Mouse (Mus musculus): ENCODE data around the gene Tango6.

Tango6 gene

DNA sequence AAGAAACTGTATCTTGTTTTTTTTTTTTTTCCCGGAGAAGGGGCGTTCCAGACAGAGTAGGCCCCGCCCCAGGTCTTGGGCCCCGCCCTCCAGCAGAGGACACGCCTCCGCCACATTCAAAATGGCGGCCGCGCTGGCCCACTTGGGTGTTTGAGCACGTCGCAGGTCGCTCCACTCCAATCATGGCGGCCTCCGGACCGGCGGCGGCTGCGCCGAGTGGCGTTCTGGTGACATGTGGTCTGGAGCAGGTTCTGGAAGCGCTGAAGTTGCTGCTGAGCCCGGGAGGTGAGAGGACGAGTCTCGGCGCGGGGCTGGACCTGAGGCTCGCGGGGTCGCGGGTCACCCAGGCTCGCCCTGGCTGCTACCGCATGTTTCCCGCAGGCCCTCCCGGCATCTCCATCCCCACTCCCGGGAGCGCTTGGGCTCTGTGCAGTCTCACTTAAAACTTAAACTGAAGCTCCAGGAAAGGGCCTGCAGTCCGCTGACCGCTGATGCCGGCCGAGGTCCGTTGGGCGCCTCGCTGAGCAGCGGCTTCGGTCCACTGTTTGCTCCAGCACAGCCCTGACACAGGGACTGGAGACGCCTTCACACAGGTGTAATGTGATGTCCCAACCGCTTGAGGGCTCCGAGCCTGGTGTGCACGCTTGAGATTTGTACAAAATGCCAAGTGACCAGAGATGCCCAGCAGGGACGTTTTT, at the start of gene Tango6:
Gene Tango6, plus strand, starts transcription at position 98 of the 698 bp plus-strand sequence.
- peak; percentile 87 for DNase-seq (ENCODE audit: low spot score)

DNA sequence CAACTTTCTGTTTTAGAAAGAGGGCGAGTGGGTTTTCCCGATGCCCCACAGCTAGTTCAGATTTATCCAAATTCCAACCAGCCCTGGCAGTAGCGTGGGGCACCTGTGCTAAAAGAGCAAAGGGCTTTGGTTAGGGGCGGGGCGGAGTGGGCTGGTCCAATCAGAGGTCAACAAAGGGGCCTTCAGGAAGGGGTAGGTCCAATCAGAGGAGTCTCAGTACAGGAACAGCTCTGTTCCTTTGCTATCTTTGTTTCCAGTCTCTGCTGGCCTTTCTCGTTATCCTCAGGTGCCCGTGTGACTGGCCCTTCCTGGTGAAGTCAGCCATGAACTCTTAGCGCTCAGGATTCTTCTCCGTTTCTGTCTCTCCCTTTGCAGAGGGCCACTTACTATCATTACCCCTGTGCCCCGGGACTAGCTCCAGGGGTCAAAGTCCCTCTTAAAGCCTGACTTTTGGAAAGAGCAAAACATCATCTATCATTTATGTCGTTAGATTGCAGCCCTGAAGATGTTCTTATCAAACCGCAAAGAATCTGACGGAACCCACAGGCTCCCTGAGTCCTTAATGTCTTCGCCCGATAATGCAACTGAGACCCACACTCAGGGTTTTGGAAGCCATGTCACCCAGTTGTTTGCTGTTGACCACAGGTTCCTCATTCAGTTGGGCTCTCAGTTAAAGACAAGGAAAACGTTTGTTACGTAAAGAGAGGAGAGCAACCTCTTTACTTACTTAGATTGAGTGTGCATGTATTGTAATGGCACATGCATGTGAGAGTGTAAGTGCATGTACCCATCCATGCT, 49.3 kb upstream of the Tango6 start:
- no peak for DNase-seq (ENCODE audit: low spot score)

DNA sequence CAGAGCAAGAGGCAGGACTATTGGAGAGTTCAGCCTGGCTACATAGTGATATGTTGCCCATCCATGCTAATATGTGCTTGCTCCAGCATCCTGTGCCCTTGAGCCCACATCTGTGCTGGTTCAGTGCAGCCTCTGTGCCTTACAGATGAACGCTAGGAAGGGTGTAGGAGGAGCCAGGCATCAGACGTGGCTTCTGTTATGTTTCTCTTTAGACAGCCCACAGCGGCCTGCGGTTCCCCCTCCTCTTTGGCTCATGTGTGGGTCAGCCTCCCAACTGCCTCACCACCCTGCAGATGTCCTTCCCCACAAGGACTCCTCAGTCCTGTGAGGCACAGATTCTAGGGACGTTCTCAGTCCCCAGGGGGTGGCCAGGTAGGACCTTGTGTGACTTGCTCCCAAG, 47.6 kb upstream of the Tango6 start:
- DNase-seq (ENCODE audit: low spot score), result no peak

DNA sequence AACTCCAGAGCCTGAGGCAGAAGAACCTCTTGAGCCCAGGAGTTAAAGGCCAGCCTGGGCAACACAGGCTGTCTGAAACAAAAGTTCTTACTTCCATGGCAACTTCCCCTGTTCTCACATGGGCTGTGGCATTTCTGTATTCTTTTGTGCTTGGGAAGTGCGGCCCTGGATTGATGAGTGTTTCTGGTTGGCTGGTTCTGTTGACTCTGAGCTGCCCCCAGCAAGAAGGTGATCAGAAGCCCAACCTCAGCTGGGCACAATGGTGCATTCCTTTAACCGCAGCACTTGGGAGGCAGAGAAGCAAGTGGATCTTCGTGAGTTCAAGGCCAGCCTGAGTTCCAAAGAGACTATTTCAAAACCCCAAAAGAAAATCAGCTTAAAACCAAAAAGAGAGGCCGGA, 45.4 kb upstream of the Tango6 start:
- no peak for DNase-seq (ENCODE audit: low spot score)

DNA sequence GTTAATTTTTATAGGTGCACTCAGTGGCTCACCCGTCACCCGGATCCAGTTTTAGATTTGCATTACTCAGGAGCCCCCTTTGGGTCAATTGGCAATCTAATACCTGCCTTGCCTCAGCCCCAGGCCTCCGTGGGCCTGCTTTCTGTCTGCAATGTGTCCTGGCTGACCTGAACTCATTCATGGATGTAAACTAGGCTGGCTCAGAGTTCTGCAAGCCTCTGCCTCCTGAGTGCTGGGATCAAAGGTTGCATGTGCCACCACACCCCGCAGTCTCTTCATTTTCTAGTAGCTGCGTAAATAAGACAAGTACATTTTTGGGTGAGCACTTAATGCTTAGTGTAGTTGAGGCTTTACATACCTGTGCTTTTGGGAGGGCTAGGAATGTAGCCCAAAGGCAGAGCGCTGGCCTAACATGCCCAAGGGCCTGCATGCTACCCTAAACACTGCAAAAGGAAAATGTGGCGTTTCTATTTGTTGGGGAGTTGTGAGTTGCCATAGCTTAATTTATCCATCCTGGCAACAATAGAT, 44.0 kb upstream of the Tango6 start:
- no peak for DNase-seq (ENCODE audit: low spot score)

DNA sequence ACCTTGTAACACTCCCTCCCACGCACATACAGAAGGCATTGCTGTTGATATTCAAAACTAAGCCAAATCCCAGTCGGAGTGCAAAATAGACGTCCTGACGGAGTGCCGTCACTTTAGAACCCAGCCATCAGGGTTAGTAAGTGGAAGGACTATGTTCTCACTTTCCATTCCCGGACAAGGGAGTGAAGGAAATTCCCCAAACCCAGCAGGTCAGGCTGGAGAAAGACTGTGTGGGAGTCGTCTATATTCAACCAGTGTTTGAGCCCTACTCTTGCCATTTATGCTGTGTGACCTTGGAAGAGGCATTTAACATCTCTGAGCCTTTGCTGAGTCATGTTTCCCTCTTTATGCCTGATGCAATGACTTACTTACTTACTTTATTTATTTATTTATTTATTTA, 42.7 kb upstream of the Tango6 start:
- DNase-seq (ENCODE audit: low spot score), result no peak

DNA sequence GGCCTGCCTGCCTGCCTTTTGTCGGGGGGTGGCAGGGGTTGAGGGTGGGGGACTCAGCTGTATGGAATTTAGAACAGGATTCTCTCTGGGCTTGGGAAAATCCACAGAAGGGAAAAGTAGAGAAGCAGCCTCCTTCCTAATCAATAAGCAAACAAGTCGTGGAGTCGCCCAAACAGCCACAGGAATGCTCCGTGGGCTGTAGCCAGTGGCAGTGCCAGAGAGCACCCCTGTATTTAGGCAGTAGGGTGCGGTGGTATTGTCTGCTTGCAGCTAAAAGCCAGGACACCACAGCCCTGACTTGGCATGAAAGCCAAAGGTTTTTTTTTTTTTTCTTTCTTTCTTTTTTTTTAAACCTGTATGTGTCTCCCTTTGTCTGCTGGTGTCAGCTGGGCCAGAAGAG, 41.9 kb upstream of the Tango6 start:
- no peak for DNase-seq (ENCODE audit: low spot score)

DNA sequence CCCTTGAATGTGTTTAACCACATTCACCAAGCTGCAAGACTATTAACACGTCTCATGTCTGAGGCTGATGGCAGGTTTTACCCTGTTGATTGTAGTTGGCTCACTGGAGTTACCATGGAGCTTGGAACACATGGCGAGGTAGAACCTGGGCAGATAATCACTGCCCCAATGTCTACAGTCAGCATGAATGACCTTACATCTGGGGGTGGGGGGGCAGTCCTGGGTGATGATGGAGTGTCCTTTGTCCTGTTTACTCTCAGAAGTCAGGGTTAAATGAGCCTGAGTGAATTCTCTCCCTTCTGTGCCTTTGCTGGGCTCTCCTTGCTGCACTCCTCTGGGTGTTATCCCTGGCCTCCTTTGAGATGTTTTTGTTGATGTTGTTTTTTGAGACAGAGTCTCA, 40.7 kb upstream of the Tango6 start:
- no peak for DNase-seq (ENCODE audit: low spot score)

DNA sequence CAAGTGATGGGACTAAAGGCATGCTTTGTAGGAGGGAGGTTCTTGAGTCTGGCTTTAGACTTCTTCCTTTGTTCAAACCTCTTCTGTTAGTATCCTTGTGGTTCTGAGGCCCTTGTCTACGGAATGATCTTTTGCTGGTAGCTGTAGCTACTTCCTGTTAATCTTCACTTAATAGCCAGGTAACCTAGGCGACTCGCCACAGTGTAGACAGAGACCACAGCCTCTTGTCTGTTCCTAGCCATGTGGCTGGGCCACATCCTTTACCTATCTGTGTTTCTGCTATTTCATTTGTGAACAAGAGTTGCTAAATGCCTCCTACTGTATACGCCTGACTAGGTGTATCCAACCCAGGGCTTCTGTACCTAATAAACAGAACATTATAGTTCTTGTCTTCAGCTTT, 39.8 kb upstream of the Tango6 start:
- DNase-seq (ENCODE audit: low spot score), result no peak

DNA sequence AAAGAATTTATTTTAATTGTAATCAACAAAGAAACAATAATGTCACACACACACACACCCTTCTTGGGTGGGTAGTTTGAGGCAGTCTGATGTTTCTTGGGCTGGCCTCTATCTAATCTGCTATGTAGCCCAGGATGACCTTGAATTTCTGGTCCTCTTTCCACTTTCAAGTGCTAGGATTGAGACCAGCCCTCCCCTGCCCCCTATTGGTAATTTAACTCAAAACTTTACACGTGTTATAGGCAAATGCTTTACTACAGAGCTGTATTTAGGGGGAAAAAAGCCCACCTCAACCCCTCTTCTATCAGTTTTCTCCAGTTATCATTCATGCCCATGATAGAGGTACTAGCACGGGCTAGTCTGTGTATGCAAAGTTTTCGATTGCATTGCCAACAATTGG, 37.9 kb upstream of the Tango6 start:
- DNase-seq (ENCODE audit: low spot score), result no peak

DNA sequence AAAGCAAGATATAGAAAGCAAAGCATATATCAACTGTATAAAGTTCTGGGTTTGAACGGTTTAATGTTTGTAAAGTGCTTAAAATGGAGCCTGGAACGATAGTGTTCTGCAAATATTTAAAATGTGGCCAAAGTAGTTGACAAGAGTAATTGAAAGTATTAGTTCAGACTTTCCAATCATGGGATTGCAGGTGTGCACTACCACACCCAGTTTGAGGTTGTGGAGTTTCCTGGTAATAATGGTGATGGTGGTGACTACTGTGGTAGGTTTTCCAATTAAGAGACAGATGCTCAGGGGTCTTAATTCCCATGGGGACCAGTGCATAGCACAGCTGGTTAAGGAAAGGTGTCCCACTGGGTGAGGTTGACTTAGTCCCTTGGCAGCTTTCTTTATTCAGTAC, 36.7 kb upstream of the Tango6 start:
- no peak for DNase-seq (ENCODE audit: low spot score)

DNA sequence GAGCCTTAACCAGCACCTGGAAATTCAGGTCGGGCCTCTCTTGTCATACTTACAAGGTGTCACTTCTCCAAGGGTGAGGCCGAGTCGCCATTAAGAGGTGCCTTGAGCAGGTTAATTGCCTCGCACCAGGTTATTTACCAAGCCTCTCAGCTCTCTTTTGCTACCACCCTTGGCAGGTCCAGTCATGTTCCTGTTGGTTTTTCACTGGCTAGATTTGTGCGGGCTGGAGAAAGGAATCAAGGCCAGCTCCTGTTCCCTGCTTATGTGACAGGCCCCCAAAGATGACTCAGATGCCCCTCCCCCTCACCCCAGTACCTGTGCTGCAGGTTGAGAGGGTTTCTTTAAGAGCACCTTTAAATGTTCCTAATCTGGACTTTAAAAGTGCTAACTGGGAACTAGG, 36.1 kb upstream of the Tango6 start:
- no peak for DNase-seq (ENCODE audit: low spot score)

DNA sequence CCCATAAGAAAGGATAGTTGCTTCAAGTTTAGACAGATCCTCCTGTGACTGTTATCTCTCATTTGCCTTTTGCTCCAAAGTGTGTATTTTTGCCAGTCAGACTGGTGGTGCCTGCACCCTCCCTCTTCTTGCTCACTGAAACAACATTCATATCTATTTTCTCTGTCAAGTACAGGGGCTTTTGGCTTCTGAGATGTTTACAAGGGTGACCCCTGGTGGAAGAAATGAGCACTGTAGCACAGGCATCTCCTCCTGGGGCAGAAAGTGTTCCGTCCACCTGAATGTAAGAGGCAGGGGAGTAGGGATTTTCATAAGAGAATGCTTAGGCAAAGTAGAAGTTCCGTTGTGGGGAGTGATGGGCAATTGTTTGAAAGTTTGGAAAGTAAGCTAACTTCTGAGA, 35.5 kb upstream of the Tango6 start:
- DNase-seq (ENCODE audit: low spot score), result peak; percentile 73

DNA sequence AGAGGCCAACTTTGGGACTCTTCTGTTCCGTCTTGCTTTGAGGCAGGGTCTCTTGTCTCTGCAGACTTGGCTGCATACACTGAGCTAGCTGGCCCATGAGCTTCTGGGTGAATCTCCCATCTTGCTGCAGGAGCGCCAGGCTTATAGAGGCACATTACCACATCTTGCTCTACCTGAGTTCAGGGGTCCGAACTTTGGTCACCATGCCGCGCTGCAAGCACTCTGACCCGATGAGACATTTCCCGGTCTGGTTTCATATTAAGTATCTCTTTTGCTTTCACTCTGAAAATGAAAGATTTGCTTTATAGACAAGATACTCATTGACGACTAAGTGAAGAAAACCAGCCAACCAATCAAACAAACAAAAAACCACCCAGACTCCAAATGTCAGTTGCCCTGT, 34.4 kb upstream of the Tango6 start:
- DNase-seq (ENCODE audit: low spot score), result no peak

DNA sequence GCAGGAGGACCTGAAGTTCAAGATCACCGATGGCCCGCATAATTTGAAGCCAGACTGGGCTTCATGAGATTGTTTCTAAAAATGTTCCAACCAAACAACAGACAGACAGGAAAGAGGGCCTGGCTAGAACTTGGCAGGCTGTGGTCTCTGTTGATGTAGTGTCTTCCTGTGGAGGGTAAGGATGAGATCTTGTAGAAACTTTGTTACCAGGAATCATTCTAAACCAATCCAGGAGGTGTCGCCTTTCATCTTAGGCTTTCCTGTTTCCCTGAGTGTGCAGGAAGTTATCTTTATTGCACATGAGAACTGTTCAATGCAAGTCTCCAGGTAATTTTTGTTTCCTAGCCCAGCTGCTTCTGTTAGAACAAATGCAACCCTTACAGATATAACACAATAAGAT, 30.9 kb upstream of the Tango6 start:
- DNase-seq (ENCODE audit: low spot score), result no peak

DNA sequence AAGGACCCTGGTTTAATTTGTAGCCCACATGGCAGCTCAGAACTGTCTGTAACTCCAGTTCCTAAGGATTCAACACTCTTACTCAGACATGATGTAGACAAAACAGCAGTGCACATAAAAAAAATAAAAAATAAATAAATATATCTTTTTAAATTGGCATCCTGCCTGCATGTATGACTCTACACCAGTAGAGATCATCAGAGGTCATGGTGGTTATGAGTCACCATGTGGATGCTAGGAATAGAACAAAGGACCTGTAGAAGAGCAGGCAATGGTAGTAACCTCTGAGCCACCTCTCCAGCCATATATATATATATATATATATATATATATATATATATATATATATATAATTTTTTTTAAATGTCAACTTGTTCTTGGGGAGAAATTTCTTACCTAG, 26.8 kb upstream of the Tango6 start:
- no peak for DNase-seq (ENCODE audit: low spot score)

DNA sequence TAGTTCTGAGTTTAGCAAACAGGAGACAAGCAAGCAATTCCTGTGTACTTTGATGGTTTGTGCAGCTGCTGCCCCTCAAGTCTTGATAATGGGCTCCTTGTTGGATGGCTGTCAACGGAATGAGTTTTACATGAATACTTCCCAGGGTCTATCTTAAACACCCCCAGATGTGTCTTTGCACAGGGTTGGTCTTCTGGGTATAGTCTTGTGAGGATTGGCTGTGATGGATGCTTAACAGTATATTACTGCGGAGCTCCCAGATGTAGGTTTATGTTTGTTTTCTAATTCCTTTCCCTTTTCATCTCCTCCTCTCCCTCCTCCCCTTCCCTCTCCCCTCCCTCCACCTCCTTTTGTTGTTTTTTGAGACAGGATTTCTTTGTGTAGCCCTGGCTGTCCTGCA, 10.1 kb upstream of the Tango6 start:
- no peak for DNase-seq (ENCODE audit: low spot score)

DNA sequence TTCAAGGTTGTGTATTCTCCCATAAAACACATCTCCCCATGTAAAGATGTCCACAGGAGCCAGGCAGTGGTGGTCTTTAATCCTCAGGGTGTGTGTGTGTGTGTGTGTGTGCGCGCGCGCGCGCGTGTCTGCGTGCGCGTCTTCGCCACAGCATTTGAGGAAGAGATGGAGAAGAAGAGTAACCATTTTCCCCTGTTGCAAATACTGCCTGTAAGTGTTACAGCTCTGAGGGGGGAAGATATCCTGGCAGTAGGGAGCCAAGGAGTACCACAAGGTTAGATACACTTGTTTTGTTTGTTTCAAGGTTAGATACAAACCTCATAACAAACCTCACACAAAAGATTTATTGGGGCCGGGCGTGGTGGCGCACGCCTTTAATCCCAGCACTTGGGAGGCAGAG, 8.6 kb upstream of the Tango6 start:
- DNase-seq (ENCODE audit: low spot score), result no peak

DNA sequence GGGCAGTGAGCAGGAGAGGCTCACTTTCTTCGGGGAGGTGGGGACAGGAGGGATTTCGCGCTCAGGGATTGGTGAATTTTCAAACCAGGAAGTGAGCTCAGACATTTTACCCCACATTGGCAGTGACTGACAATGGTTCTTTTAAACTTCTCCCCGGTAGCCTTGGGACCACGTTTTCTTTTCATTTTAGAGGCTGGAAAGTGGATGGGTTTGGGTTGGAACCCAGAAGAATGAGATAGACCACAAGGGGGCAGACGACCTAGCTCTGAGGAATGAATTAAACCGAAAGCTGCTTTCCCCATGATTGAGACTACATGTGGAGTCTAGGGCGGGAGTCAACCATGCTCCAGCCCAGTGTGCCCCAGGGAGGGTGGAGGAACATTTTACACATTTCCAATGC, 8.0 kb upstream of the Tango6 start:
- DNase-seq (ENCODE audit: low spot score), result peak; percentile 6

DNA sequence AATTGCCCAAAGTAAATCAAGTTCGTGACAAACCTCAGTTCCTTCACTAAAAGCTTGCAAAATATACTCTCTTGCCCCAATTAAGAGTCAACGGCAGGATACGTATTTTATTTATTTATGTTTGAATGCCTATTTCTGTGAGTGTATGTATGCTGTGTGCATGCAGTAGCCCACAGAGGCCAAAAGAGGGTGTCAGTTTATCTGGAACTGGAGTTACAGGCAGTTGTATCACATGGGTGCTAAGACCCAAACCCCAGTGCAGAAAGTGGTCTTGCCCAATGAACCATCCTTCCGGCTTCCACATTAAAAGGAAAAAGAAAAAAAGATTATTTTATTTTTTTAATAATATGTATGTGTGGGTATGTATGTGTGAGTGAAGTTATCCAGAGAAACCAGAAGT, 1.5 kb downstream of the Tango6 start:
- no peak for DNase-seq (ENCODE audit: low spot score)

DNA sequence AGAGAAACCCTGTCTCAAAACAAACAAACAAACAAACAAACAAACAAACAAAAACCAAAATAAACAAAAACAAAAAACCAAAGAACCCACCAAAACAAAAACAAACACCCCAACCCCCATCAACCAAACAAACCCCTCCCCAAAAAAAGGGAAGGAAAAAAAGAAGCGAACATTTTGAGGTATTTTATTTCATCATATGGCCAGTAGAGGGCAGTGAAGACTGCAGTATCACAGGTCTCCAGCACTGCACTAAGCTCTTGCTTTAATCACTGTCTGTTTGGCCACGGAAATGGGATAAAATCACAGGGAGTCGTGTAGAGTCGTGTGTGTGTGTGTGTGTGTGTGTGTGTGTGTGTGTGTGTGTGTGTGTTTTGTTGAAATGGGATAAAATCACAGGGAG, 4.6 kb downstream of the Tango6 start:
- peak; percentile 61 for DNase-seq (ENCODE audit: low spot score)

DNA sequence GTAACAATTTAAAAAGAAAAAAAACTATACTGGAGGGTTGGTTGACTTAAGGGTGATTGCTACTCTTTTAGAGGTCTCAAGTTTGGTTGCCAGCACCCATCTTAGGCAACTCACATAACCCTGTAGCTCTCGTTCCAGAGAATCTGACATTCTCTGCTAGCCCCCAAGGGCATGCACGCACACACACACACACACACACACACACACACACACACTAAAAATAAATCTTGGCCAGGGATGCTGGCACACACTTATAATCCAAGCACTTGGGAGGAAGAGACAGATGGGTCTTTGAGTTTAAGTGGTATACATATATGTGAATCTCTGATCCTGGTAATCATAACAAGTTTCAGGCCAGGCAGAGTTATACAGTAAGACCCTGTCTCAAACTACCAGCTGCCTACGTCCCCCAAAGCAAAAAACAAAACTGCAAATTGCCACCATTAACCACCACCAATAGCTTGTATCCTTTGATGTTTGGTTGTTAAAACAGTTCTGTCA, 14.9 kb downstream of the Tango6 start:
- no peak for DNase-seq (ENCODE audit: low spot score)

DNA sequence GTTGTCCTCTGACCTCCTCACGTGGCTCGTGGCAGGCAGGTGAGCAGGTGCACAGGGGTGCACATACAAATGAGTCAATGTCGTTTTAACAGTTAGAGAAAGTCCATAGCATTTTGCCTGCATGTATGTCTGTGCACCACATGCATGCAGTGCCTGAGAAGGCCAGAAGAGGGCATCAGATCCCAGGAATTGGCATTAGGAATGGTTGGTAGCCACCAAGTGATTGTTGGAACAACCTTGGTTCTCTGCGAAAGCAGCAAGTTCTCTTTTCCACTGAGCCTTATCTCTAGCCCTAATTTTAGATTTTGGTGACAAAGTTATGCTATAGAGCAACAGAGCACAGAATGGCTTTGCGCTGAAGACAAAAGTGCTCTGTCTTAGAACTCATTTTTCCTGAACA, 16.7 kb downstream of the Tango6 start:
- peak; percentile 42 for DNase-seq (ENCODE audit: low spot score)

Data from adipocyte (in vitro differentiated cells).